Mouse (Mus musculus) heart, embryonic 10.5 days (tissue): ENCODE data around the gene Slc11a2. TPM values are rescaled to one million over a fixed set of nuclear protein-coding genes. Genes with fewer than 3 reads are reported as not detected.
"Not testable (repeated sequence)": the region's sequence is repeated elsewhere in the genome, so short reads cannot be mapped to it uniquely, and the experiment has no call there.

Source experiments
- DNase-seq: peaks from one replicate; pipeline ENCODE4 v3.0.0-alpha.2; 2017; ENCODE audit warnings: low spot score
- H3K27ac ChIP-seq: fragments of 300-500 bp; sonication (generic); 2 replicates; pipeline ENCODE4 v1.5.1; 2016; ENCODE audit warnings: mild to moderate bottlenecking
- H3K27me3 ChIP-seq: fragments of 300-500 bp; sonication (generic); 2 replicates; pipeline ENCODE4 v1.6.1; 2016; ENCODE audit warnings: mild to moderate bottlenecking; ENCODE audit not compliant: poor library complexity, insufficient read depth, severe bottlenecking
- H3K36me3 ChIP-seq: fragments of 300-500 bp; sonication (generic); 2 replicates; pipeline ENCODE4 v1.6.1; 2016; ENCODE audit warnings: mild to moderate bottlenecking, moderate library complexity
- H3K4me1 ChIP-seq: fragments of 300-500 bp; sonication (generic); 2 replicates; pipeline ENCODE4 v1.6.1; 2016; ENCODE audit warnings: mild to moderate bottlenecking
- H3K4me3 ChIP-seq: fragments of 300-500 bp; sonication (generic); 2 replicates; pipeline ENCODE4 v1.5.1; 2016; ENCODE audit warnings: mild to moderate bottlenecking, moderate library complexity
- H3K9me3 ChIP-seq: fragments of 300-500 bp; sonication (generic); 2 replicates; pipeline ENCODE4 v1.6.1; 2016; ENCODE audit warnings: mild to moderate bottlenecking, moderate library complexity
- WGBS: fragments of 180-500 bp; shearing (Covaris S2); methylation state at CpG from one replicate; pipeline ENCODE4 v1.1.7; 2016; 5-methylcytosine and 5-hydroxymethylcytosine counted together
- polyA plus RNA-seq: library from polyadenylated mRNA; unstranded; fragments of >200 nt; fragmentation: Nextera tagmentation; extraction: Ambion mirVana; gene quantifications from 2 replicates; pipeline ENCODE4 v1.2.1, GENCODE M21; 2016

Gene Slc11a2
- polyA plus RNA-seq, 1 experiment from 2014 or later = 24.5 TPM

DNA sequence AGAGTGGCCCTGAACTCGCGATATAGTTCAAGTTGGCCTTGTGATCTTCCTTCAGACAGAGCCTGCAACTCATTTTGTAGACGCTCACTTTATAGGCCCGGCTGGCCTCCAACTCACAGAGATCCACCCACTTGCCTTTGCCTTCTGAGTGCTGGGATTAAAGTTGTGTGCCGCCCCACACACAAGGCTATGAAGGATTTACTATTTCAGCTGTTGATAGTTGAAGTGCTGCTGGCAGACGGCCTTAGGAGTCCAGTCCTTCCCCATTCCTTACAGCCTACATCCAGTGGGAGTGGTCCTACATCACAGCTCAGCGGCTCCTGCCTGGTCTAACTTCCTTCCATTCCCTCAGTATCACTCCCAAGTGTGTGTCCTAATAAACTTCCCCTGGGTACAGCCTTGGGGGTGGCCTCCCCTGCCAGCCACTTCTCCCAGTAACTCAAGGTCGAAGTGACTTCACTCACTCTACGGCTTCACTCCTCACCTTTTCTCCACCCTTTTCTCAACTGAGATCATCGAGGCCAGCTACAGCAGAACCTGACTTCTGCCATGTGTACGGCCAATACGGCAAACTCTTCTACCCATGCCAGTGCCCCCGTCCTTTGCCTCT lies 3.5 kb upstream of the Slc11a2 start:
- Histone ChIP-seq H3K36me3 (no peaks in the 10 kb centered on the region), H3K4me3 (no peak overlapping the region), H3K27ac (0 out of 2 replicates have a peak overlapping the region, but pooled peaks have one; percentile 3), H3K9me3 (no peaks in the 10 kb centered on the region), H3K4me1 (peaks cover 18% of the 10 kb centered on the region; the same call in 1 of the 2 replicates), H3K27me3 (peaks cover 32% of the 10 kb centered on the region)
- 78% methylated on average over 13 of the region's 13 CpGs for WGBS
- no peak for DNase-seq

DNA sequence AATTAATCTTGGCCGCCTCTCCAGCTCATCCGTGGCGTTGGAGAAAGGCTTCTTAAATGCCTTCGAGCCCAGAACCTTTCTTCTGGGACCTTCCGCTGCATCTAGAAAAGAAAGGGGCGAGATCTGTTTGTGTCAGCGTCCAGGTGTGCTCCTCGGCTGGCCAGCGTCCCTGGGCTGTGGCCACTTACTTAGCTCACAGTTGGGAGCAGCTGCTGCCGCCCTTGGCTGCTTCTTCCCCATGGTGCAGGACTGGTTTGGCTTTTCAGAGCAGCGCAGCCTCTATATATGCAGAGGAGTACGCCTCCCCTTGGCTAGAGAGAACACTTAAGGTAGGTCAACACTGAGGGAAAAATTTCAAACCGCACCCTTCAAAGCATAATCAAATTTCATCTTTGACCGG lies 956 bp downstream of the Slc11a2 start:
- H3K27me3 ChIP-seq = peaks cover 32% of the 10 kb centered on the region
- H3K4me3 ChIP-seq = peak overlapping the region; percentile 96
- no peaks in the 10 kb centered on the region for H3K9me3 ChIP-seq
- 6% methylated on average over 14 of the region's 14 CpGs for WGBS
- DNase-seq = no peak
- H3K4me1 ChIP-seq = peaks cover 52% of the 10 kb centered on the region
- no peak overlapping the region for H3K27ac ChIP-seq
- no peaks in the 10 kb centered on the region for H3K36me3 ChIP-seq

DNA sequence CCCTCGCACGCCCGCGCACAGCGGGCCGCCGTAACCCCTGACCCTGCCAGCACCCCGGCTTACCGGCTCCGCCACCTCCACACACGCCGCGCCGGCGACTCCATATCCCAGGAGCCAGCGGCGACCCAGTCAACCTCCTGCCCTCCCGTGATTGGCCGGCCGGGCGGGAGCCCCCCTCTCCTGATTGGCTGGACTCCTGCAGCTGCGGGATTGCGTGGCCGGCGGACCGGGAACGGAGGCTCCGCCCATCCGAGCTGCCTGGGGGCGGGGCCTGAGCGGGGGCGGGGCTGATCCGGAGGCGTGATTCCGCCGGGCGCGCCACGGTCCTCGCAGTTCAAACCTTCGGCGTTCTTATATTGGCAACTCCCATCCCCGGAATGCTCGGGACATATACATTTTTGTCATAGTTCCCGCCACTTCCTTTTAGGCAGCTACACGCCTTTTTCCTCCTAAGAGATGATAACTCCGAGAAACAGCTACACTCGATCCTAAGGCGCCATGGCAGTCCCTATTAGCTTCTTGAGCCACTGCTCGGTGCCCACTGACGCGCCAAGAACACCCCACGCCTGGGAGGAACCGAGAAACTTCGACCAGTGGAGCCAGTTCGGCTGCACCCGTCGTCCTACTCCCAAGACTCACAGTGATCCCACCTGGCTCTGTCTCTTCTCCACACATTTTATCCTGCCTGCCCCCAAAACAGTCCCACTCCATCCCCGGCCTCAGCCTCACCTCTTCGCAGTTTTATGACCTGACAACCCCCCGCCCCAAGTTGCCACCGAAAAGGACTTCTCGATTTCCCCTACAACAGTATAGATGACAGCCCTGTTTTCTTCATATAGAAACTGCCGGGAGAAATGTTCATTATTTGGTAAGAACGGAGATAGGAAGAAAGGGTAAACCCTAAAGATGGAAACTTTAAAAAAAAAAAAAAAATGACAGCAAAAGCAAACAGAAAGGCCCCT lies 1.7 kb downstream of the Slc11a2 start:
- Histone ChIP-seq H3K4me3 (peak overlapping the region; percentile 96), H3K9me3 (no peaks in the 10 kb centered on the region), H3K27ac (peak overlapping the region; percentile 92), H3K36me3 (no peaks in the 10 kb centered on the region), H3K4me1 (peaks cover 57% of the 10 kb centered on the region), H3K27me3 (peaks cover 32% of the 10 kb centered on the region)
- DNase-seq = peak; percentile 99
- 1% methylated on average over 65 of the region's 65 CpGs for WGBS

DNA sequence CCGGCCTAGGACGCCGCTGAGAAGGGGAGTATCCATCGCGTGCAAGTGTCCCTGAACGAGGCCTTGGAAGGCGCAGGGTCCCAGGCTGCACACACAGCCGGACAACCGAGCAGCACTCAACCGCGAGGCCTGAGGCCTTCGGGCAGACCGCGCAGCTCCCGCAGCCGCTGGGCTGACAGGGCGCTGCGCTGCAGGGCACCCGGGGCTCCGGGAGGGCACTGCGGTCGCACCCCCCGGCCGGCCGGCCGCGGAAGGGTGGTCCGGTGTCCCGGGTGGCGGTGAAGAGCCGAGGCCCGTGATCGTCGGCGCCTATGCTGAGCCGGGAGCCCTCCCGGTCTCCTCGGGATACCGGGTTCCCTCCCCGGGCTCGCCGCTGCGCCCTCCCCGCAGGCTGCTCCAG lies 2.4 kb downstream of the Slc11a2 start:
- no peaks in the 10 kb centered on the region for H3K9me3 ChIP-seq
- peak; percentile 77 for DNase-seq
- peak overlapping the region; percentile 96 for H3K4me3 ChIP-seq
- H3K36me3 ChIP-seq = no peaks in the 10 kb centered on the region
- H3K4me1 ChIP-seq = peaks cover 63% of the 10 kb centered on the region
- whole genome bisulfite sequencing = under 1% methylated on average over 44 of the region's 44 CpGs
- H3K27ac ChIP-seq = peak overlapping the region; percentile 92
- peaks cover 32% of the 10 kb centered on the region for H3K27me3 ChIP-seq

DNA sequence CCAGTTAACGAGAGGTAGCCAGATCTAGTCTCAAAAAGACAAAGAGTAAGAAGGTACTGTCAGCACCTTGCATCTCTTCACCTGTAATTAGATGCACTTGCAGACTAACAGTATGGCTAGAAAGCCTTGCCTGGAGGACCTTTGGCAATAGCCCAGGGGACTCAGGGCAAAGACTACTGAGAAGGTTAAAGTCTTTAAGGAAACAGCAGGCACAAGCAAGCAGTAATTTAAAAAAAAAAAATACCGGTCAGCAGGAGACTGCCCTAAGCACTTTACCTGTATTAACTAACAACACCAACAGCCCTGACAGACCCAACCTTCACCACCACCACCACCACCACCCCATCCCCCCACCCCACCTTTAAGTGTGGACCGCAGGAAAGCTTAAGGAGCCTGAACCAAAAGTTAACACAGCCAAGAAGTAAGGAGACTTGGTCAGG lies 3.1 kb downstream of the Slc11a2 start, which contains the start of gene Gm5475:
Gene Gm5475 (plus strand): TSS at position 390 of the 440 bp plus-strand sequence.
- H3K27me3 ChIP-seq = peaks cover 32% of the 10 kb centered on the region
- H3K4me3 ChIP-seq = peak within 1 kb of the TSS; percentile 96
- not testable (repeated sequence) for DNase-seq, H3K36me3 ChIP-seq, H3K9me3 ChIP-seq
- WGBS = 21% methylated on average over 3 of the region's 3 CpGs
- peaks cover 63% of the 10 kb centered on the region for H3K4me1 ChIP-seq
- peak within 1 kb of the TSS; percentile 92 for H3K27ac ChIP-seq

DNA sequence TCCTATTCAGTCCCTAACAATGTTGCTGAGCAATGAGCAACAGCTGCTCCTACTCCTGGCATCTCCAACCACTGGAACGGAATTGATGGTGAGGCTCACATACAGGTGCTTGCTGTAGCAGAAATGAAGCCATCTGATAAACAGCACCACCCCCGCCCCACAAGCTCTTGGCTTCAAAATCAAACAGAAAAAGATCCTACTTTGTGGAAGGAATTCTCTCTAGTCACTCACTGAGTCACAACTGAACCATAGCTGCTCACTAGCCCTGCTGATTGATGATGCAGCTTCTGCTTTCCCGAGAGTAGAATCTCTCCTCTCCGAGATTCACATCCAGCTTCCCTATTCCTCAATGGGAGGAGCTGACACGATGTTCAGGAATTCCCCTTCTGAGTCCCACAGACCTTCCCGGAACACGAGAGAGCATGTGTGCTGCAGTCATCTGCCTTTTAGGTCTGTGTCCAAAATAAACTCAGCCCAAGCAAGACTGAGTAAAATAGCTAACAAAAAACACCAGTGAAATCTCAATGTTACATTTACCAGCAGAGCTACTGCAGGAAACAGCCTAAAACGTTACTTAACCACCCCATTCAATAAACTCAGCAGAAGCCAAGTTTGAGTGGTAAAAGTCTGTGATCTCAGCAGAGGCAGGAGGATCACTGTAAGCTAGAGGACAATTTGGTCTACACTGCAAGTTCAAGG lies 3.7 kb downstream of the Slc11a2 start:
- no peak for DNase-seq
- Histone ChIP-seq H3K9me3 (no peaks in the 10 kb centered on the region), H3K4me3 (peak overlapping the region; percentile 96), H3K4me1 (peaks cover 63% of the 10 kb centered on the region), H3K27ac (peak overlapping the region; percentile 92), H3K36me3 (no peaks in the 10 kb centered on the region), H3K27me3 (peaks cover 27% of the 10 kb centered on the region)
- WGBS = 32% methylated on average over 8 of the region's 8 CpGs

DNA sequence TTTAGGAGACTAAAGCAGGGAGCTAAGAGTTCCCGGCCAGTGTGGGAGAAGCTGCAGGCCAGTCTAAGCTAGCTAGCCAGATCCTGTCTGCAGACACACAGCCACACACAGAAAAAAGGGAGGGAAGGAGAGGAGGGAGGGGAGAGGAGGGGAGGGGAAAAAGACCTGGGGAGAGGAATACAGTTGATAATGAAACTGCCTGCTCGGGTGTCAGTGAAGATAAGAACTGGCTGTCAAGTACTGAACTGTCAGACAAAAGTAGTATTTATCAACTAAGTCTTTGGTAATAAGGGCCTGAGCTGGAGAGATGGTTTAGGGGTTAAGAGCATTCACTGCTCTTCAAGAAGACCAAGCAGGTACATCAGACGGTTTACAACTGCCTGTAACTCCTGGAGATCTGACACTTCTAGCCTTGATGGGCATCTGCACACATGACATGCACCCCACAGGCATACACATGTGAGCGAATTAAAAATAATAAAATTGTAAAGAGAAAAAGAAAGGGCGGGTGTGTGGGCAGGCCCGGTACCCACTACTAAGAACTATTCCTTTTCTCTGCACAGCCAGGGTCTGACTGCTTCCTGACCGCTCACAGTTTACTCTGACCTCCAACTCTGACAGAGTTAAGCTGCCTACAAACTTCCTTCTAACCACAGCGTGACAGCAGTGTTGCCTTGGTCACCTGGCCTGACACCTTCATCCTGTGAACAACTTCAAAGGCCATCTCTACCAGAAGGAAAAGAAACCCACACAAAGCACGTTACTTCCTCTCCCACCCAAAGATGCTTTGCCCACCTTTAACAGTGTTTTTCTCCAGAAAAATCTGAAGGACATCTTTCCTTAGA lies 4.7 kb downstream of the Slc11a2 start:
- no peaks in the 10 kb centered on the region for H3K9me3 ChIP-seq
- H3K36me3 ChIP-seq = no peaks in the 10 kb centered on the region
- peaks cover 16% of the 10 kb centered on the region for H3K27me3 ChIP-seq
- peaks cover 71% of the 10 kb centered on the region for H3K4me1 ChIP-seq
- 43% methylated on average over 9 of the region's 9 CpGs for WGBS
- DNase-seq = peak; percentile 86
- peak overlapping the region; percentile 80 for H3K27ac ChIP-seq
- H3K4me3 ChIP-seq = peak overlapping the region; percentile 25; the same call in 1 of the 2 replicates

DNA sequence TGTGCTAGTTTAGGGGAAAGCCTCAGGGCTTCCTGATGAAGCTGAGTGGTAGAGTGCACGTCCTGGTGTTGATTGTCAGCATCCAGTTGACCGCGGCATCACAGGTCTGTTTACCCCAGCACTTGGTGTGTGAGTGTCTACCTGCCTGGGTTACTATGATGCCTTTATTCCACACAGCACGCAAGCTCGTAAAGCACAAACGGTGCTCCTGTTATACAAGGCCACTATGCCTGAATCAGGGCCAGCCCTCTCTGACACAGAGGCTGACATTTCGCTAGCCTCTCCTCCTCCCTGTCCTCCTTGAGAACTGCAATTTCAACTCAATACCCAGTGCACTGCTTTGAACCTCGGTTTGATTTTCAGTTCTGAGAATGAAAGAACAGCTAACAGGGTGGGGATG lies 5.6 kb downstream of the Slc11a2 start:
- H3K36me3 ChIP-seq = no peaks in the 10 kb centered on the region
- peak overlapping the region; percentile 80 for H3K27ac ChIP-seq
- peaks cover 72% of the 10 kb centered on the region for H3K4me1 ChIP-seq
- H3K9me3 ChIP-seq = no peaks in the 10 kb centered on the region
- WGBS = 72% methylated on average over 8 of the region's 8 CpGs
- peak overlapping the region; percentile 25; the same call in 1 of the 2 replicates for H3K4me3 ChIP-seq
- no peak for DNase-seq
- peaks cover 8% of the 10 kb centered on the region for H3K27me3 ChIP-seq

DNA sequence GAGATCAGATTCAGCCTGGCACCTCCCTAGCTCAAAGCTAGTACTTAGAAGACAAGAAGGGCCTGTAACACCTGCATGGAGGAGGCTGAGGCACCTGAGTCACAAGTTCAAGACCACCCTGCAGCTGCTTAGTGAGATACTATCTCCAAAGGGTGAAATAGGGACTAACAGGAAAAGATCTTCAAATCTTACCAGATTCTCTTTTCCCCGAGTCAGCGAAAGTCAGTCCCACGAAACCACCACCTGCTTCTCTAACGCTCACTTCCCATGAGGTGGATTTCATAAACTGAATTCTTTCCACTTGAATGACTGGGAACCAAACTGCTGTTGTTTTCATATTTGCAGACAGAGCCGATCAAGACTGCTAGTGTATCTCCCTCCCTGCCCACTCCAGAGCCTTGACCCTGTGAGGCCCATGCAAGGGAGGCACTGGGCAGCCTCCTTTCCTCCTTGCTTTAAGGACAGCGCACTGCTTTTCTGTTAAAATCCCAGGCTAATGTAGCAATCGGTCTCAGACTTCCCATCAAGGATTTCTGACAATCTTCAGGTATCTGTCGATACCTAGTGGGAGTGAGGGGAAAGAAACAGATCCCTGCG lies 6.9 kb downstream of the Slc11a2 start:
- 80% methylated on average over 9 of the region's 9 CpGs for WGBS
- no peaks in the 10 kb centered on the region for H3K36me3 ChIP-seq
- H3K4me3 ChIP-seq = no peak overlapping the region
- DNase-seq = no peak
- peak overlapping the region; percentile 52; the same call in 1 of the 2 replicates for H3K27ac ChIP-seq
- no peaks in the 10 kb centered on the region for H3K9me3 ChIP-seq
- H3K27me3 ChIP-seq = no peaks in the 10 kb centered on the region
- H3K4me1 ChIP-seq = peaks cover 68% of the 10 kb centered on the region

DNA sequence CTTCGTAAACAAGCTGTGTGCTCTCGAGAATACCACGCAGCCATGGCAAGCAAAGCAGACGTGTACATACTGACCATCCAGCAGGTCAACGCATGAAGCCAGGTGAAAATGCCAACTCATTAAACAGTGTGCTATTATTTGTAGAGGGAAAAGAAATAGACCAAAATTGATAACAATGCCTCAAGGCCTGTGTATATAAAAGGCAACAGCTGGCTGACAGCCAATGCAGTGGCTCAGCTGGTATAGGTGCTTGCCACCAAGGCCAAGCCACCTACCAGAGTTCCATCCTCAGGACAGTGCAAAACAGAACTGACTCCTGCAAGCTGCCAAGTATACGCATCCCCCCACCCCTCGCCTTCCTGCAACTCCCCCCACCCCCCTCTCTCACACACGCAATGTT lies 9.2 kb downstream of the Slc11a2 start:
- Histone ChIP-seq H3K27ac (no peak overlapping the region), H3K4me1 (peaks cover 61% of the 10 kb centered on the region), H3K4me3 (no peak overlapping the region), H3K9me3 (no peaks in the 10 kb centered on the region), H3K36me3 (no peaks in the 10 kb centered on the region; the same call in 1 of the 2 replicates), H3K27me3 (no peaks in the 10 kb centered on the region)
- no peak for DNase-seq
- 91% methylated on average over 8 of the region's 8 CpGs for WGBS

DNA sequence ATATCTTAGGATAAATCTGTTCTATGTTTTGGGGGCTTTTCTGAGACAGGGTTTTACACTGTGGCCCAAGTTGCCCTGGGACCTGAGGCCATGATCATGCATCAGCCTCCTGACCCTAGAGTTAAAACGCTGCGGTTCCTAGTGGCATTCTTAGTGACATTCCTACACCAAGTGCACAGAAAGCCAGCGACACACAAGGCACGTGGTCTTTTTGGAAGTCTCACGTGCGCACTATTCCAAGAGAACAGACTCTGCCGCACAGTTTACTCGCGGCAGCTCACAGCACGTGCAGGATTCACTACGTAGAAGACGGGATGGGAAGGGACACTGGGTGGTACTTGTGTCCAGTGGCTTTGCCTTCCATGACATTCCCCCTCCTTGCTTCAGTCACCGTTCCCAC lies 9.9 kb downstream of the Slc11a2 start:
- Histone ChIP-seq H3K4me1 (peaks cover 54% of the 10 kb centered on the region), H3K4me3 (no peak overlapping the region), H3K9me3 (no peaks in the 10 kb centered on the region), H3K27me3 (no peaks in the 10 kb centered on the region), H3K36me3 (peaks cover 6% of the 10 kb centered on the region), H3K27ac (no peak overlapping the region)
- 92% methylated on average over 13 of the region's 13 CpGs for WGBS
- DNase-seq = no peak

DNA sequence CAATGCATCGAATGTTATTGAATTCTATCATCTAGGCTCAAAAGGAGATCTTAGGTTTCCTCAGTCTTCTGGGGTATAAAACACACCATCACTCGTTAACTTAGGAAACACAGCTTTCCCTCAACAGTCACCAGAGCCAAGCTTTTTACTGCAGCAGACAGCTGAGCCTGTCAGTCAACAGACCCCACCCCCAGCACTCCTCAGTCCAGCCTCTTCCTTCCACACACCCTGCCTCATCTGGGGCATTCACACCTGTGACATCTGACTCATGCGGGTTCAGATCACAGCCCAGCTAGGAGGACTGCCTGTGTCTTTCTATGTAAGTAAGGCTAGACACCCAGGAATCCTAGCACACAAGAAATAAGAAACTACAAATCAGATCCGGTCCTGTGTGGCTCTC lies 10.9 kb downstream of the Slc11a2 start:
- Histone ChIP-seq H3K36me3 (peaks cover 14% of the 10 kb centered on the region), H3K4me1 (peaks cover 45% of the 10 kb centered on the region)

More for the DNA sequence above, 10.9 kb downstream of the Slc11a2 start:
- Histone ChIP-seq H3K27me3 (no peaks in the 10 kb centered on the region), H3K27ac (no peak overlapping the region), H3K9me3 (no peaks in the 10 kb centered on the region), H3K4me3 (no peak overlapping the region)
- no peak for DNase-seq
- WGBS = 64% methylated on average over 4 of the region's 4 CpGs
